Mouse (Mus musculus): ENCODE data around the gene Chtf18.

DNA sequence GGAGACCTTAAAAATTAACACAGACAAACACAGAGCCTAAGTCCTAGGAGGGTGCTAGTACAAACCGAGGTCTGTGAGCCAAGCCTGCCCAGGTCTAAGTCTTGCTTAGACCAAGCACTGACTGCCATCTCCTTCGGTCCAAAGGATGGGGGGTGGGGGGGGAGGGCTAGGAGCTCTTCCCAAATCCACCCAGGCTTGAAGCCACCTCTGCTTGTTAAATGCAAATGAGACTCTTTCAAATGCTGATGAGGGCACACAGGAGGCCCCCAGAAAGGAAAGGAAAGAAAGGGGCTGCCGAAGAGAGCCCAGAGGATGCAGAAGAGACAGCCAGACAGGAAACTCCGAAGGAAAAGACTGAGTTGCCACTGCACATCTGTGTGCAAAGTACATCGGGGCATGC, 47.4 kb downstream of the Chtf18 start:
- TF ChIP-seq CTCF (IDR thresholded peaks at IDR 0.05; ENCODE audit: control insufficient read depth, insufficient read depth, low read length) = no peak
- TF ChIP-seq POLR2A (IDR thresholded peaks at IDR 0.05; ENCODE audit: borderline replicate concordance, control insufficient read depth, low read depth, low read length) = no peak

Data from bone marrow, adult 2 months (tissue).